Mouse (Mus musculus) kidney, embryonic 14.5 days (tissue): ENCODE results near the gene Zfhx3. TPM values are rescaled to one million over a fixed set of nuclear protein-coding genes. Genes with fewer than 3 reads are reported as not detected.

Experiments
- ATAC-seq: fragments of 200-750 bp; cut with Nextera tagmentation; 2 replicates; pipeline ENCODE4 v1.8.0; 2017; ENCODE audit warnings: moderate number of reproducible peaks, mild to moderate bottlenecking, moderate TSS enrichment, moderate library complexity; ENCODE audit not compliant: low FRiP score, low TSS enrichment
- H3K27ac ChIP-seq: fragments of 300-500 bp; sonication (generic); 2 replicates; pipeline ENCODE4 v1.5.1; 2014; ENCODE audit warnings: low read depth, mild to moderate bottlenecking, low read length, moderate library complexity, mixed read lengths
- H3K27me3 ChIP-seq: fragments of 300-500 bp; sonication (generic); 2 replicates; pipeline ENCODE4 v1.6.1; 2014; ENCODE audit warnings: mild to moderate bottlenecking, low read length; ENCODE audit not compliant: control insufficient read depth, insufficient read depth
- H3K36me3 ChIP-seq: fragments of 300-500 bp; sonication (generic); 2 replicates; pipeline ENCODE4 v1.6.1; 2014; ENCODE audit warnings: low read length, mixed read lengths; ENCODE audit not compliant: control insufficient read depth, insufficient read depth
- H3K4me1 ChIP-seq: fragments of 300-500 bp; sonication (generic); 2 replicates; pipeline ENCODE4 v1.6.1; 2014; ENCODE audit warnings: low read length, mixed read lengths; ENCODE audit not compliant: control insufficient read depth, insufficient read depth
- H3K4me2 ChIP-seq: fragments of 300-500 bp; sonication (generic); replicated peaks from 2 replicates; pipeline ENCODE4 v1.6.1; 2014; ENCODE audit warnings: low read depth, mild to moderate bottlenecking, low read length
- H3K4me3 ChIP-seq: fragments of 300-500 bp; sonication (generic); 2 replicates; pipeline ENCODE4 v1.5.1; 2014; ENCODE audit warnings: mild to moderate bottlenecking, low read length
- H3K9ac ChIP-seq: fragments of 300-500 bp; sonication (generic); 2 replicates; pipeline ENCODE4 v1.6.1; 2014; ENCODE audit warnings: low read depth, mild to moderate bottlenecking, low read length, moderate library complexity
- H3K9me3 ChIP-seq: fragments of 300-500 bp; sonication (generic); 2 replicates; pipeline ENCODE4 v1.6.1; 2016; ENCODE audit warnings: low read length; ENCODE audit not compliant: control insufficient read depth
- WGBS: fragments of 180-500 bp; shearing (Covaris S2); extraction: QIAGEN DNeasy Blood & Tissue Kit; methylation state at CpG from one replicate; pipeline ENCODE4 v1.1.7; 2014; 5-methylcytosine and 5-hydroxymethylcytosine counted together
- polyA plus RNA-seq: library from polyadenylated mRNA; unstranded; fragments of >200 nt; fragmentation: Nextera tagmentation; extraction: Ambion mirVana; gene quantifications from 2 replicates; pipeline ENCODE4 v1.2.1, GENCODE M21; 2014

Zfhx3 gene
- polyA plus RNA-seq, 1 experiment from 2014 or later: 11.7 TPM

DNA sequence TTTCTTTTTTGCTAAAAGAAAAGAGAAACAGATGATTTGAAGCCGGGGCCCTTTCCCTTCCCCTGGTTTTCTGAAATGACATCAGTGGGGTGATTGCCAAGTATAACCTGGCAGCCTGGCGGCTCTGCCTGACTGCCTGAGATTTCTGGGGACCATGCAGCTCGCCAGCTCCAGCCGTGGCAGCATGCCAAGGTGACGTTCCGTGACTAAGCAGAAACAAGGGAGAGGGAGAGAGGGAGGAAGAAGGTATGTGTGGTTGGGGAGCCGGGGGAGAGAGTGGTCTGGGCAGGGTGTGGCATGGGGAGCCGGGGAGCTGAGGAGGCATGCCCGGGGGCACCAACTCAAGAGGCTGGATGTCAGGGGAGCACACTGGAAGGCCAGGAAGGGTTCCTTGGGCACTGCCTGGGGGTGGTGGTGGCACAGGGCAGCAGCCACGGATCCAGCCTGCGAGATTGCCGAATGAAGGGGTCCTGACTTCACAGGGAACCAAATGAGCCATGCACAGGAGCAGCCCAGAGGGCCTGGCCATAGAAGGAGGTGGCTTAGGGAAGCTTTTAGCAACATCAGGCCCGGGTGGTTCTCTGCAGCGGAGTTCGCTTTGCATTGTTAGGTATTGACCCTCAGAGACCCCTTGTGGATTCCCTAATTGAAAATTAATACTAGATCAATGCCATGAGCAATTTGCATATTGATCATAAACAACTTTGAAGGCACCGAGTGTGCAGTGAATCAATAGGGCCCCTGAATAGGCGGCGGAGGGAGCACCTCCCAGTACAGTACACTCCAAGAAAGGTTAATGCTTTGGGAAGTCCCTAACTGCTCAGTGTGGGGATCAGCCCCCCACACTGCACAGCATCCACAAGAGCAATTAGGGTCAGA lies 954.3 kb downstream of the Zfhx3 start:
- ATAC-seq: 0 out of 2 replicates have a peak, but pooled peaks have one; percentile 24
- H3K36me3 ChIP-seq: no peaks in the 10 kb centered on the region
- H3K9me3 ChIP-seq: no peaks in the 10 kb centered on the region
- no peak overlapping the region for H3K9ac ChIP-seq
- H3K4me2 ChIP-seq: no peak overlapping the region
- peaks cover 37% of the 10 kb centered on the region for H3K4me1 ChIP-seq
- peak overlapping the region; percentile 10; the same call in 1 of the 2 replicates for H3K27ac ChIP-seq
- no peaks in the 10 kb centered on the region for H3K27me3 ChIP-seq
- WGBS: 43% methylated on average over 18 of the region's 18 CpGs
- no peak overlapping the region for H3K4me3 ChIP-seq

DNA sequence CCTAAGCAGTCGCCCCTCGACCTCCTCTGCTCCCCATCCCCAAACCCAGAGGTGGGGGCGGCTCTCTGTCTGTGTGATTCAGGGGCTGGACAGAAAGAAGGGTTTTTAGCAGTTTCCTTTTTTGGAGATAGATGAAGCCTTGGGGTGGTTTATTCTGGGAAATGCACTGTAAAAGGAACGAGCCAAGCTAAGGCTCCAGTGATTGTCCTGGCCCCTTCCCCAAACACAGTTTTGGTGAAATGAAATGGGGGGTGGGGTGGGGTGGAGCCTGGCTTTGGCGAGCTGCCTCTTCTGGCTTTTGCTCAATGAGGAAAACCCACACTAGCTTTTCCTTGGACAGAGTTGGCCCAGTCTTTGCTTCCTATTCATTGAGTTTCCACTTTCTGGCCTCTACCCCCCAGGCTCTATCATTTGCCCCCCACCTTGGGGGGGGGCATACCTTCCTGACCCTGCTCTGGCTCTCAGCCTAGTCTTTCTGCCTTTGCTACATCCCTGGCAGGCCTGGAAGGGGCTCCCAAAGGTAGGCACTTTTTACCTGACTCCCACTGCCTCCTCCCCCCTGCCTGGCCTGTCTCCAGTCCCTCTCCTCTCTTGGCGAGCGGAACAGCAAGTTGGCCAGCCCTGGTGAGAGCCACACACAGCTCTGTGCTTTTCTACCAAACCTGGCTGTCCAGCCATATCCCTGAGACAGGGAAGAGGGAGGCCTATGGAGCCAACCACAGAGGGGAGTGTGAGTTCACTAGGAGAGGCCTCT lies 955.1 kb downstream of the Zfhx3 start:
- WGBS: 57% methylated on average over 7 of the region's 7 CpGs
- H3K27ac ChIP-seq: peak overlapping the region; percentile 51; the same call in 1 of the 2 replicates
- H3K27me3 ChIP-seq: no peaks in the 10 kb centered on the region
- no peak overlapping the region for H3K4me2 ChIP-seq
- H3K4me1 ChIP-seq: peaks cover 37% of the 10 kb centered on the region
- no peak overlapping the region for H3K4me3 ChIP-seq
- H3K9ac ChIP-seq: 0 out of 2 replicates have a peak overlapping the region, but pooled peaks have one; percentile 28
- no peaks in the 10 kb centered on the region for H3K9me3 ChIP-seq
- H3K36me3 ChIP-seq: no peaks in the 10 kb centered on the region
- ATAC-seq: no peak

DNA sequence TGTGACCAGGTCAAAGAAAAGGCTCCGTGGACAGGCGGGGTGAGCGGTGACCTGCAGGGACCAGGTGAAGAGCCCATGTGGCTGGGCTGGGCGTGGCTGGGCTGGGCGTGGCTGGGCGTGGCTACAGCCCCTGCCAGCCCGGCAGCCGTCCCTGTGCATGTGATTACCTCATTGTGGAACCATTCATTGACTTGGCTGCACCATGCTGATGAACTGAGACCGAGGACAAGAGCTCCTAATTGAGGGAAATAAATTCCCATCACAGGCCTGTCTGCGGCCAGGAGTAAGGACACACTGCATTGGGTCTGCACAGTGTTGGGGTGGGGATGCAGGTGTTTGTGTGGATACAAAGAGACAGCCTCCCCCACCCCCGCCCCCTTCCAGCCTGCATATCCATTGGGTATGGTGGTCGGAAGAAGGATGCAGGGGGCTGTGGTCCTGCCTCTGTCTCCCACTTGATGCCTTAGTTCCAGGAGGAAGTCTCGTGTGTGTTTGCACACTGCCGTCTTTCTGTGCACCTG lies 956.9 kb downstream of the Zfhx3 start:
- Histone ChIP-seq H3K27me3 (no peaks in the 10 kb centered on the region), H3K27ac (no peak overlapping the region), H3K36me3 (no peaks in the 10 kb centered on the region), H3K4me2 (no peak overlapping the region), H3K9ac (no peak overlapping the region), H3K9me3 (no peaks in the 10 kb centered on the region), H3K4me3 (no peak overlapping the region), H3K4me1 (peaks cover 39% of the 10 kb centered on the region)
- WGBS: 67% methylated on average over 14 of the region's 14 CpGs
- no peak for ATAC-seq

DNA sequence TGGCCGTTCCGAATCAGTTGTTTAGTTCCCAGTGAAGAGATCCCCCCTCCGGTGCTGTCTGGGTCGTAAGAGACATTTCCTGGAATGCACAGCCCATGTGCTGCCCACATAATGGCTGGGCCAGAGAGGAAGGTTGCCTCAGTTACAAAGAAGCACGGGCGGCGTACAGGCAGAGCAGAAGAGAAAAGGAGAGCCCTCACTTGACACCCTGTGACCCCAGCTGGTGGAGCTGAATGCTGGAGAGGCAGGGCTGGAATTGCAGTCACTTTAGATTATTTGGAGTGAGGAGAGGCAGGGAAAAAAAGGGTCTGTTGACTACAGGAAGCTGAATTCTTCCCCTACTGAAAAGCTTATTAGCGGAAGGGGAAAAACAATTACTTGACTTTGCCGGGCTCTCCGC lies 958.1 kb downstream of the Zfhx3 start:
- Histone ChIP-seq H3K27me3 (no peaks in the 10 kb centered on the region), H3K27ac (peak overlapping the region; percentile 6; the same call in 1 of the 2 replicates), H3K4me2 (no peak overlapping the region), H3K4me1 (peaks cover 40% of the 10 kb centered on the region), H3K36me3 (no peaks in the 10 kb centered on the region), H3K9me3 (no peaks in the 10 kb centered on the region), H3K9ac (no peak overlapping the region), H3K4me3 (no peak overlapping the region)
- WGBS: 55% methylated on average over 10 of the region's 10 CpGs
- no peak for ATAC-seq

DNA sequence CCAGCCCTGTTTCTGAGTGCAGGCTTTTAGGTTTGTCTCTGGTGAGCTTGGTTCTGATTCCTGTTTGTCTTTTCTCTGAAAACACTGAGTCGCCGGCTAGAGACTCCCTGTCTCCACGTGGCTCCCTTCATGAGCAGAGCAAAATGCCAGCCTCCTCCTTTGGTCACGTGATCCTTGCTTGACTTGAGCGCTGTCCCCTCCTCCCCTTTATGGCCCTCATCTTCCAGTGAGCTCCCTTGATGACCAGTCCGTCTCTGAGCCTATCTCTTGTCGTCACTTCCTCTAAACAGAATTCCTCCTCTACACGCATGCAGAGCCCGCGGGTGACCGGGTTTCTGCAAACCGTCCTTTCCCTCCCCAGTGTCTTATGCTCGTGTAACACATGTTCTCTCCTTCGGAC lies 958.8 kb downstream of the Zfhx3 start:
- no peak overlapping the region for H3K4me3 ChIP-seq
- H3K36me3 ChIP-seq: no peaks in the 10 kb centered on the region
- peaks cover 35% of the 10 kb centered on the region for H3K4me1 ChIP-seq
- no peaks in the 10 kb centered on the region for H3K9me3 ChIP-seq
- 68% methylated on average over 14 of the region's 14 CpGs for WGBS
- H3K27me3 ChIP-seq: no peaks in the 10 kb centered on the region
- H3K4me2 ChIP-seq: no peak overlapping the region
- no peak overlapping the region for H3K9ac ChIP-seq
- ATAC-seq: no peak
- H3K27ac ChIP-seq: no peak overlapping the region

DNA sequence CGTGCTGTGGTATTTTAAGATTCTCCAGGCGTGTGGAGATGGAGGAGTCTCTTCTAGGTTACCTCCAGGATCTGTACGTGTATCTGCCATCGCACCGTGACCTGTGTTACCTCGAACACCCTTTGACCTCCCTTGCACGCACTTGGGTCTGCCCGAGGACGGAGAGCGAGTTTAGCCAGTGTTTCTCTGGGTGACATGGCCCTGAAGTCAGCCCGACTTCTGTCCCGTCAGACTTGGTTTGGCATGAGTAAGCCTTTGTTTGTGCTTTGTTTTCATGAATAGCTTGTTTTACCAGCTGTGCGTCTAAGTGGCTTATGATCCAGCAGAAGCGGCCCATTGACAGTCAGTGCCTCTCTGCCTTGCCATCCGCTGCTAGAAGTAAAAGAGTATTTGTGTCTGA lies 961.1 kb downstream of the Zfhx3 start:
- no peak overlapping the region for H3K9ac ChIP-seq
- peaks cover 16% of the 10 kb centered on the region; the same call in 1 of the 2 replicates for H3K4me1 ChIP-seq
- no peak for ATAC-seq
- WGBS: 72% methylated on average over 15 of the region's 15 CpGs
- H3K27ac ChIP-seq: no peak overlapping the region
- no peaks in the 10 kb centered on the region for H3K27me3 ChIP-seq
- no peak overlapping the region for H3K4me2 ChIP-seq
- H3K9me3 ChIP-seq: no peaks in the 10 kb centered on the region
- no peaks in the 10 kb centered on the region for H3K36me3 ChIP-seq
- no peak overlapping the region for H3K4me3 ChIP-seq

DNA sequence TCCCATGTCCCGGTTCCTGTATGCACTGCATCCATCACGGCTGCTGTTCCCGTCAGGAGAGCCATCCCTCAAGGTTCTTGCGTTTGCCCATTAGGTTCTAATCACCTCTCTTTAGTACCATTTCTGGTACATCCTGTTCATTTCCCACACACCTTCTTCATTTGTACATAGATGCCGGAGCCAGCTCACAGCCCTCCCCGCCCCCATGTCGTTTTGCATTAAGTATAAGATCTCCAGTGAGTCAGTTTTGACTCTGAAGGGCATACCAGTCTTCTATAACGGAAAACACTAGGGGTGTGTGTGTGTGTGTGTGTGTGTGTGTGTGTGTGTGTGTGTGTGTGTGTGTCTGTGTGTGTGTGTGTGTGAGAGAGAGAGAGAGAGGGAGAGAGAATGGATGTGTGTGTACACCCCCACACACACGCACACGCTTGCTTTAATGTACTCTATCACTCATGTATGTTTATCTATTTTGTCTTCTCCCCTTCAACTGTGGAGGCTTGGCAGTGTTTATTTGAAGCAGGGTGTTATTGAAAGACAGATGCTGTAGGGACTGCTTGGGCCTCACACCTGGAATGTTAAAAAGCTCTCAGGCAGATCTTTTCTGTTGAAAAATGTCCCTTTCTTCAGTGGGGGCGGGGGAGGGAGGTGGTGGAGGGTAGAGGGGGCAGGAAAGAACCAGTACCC lies 962.0 kb downstream of the Zfhx3 start:
- H3K27ac ChIP-seq: no peak overlapping the region
- no peak overlapping the region for H3K4me2 ChIP-seq
- no peaks in the 10 kb centered on the region for H3K36me3 ChIP-seq
- no peak for ATAC-seq
- peaks cover 16% of the 10 kb centered on the region; the same call in 1 of the 2 replicates for H3K4me1 ChIP-seq
- H3K9ac ChIP-seq: no peak overlapping the region
- no peak overlapping the region for H3K4me3 ChIP-seq
- H3K27me3 ChIP-seq: no peaks in the 10 kb centered on the region
- 59% methylated on average over 11 of the region's 11 CpGs for WGBS
- H3K9me3 ChIP-seq: no peaks in the 10 kb centered on the region

DNA sequence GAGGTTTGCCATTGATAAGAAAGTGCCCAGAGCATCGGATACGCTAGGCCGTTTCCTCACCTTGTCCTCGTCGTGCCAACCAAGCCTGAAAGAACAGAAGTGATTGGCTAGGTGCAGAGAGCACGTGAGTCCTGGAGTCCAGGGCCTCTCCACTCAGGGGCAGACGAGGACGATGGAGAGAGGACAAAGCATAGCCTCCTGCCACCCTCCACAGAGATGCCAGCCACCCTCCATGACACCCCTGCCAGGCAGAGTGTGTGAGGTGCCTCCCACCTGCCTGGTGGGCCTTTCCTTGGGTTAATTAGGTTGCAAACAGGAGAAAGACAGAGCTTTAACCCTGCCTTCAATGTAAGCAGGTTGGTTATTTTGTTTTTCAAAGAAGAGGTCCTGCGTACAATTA lies 965.6 kb downstream of the Zfhx3 start:
- 0 out of 2 replicates have a peak, but pooled peaks cover 3% of the 10 kb centered on the region for H3K4me1 ChIP-seq
- no peaks in the 10 kb centered on the region for H3K27me3 ChIP-seq
- H3K4me2 ChIP-seq: no peak overlapping the region
- H3K4me3 ChIP-seq: no peak overlapping the region
- WGBS: 83% methylated on average over 9 of the region's 9 CpGs
- no peaks in the 10 kb centered on the region for H3K9me3 ChIP-seq
- no peak overlapping the region for H3K9ac ChIP-seq
- H3K36me3 ChIP-seq: no peaks in the 10 kb centered on the region
- H3K27ac ChIP-seq: no peak overlapping the region
- no peak for ATAC-seq
